9 mouse cellular contexts compared by ENCODE assay signal in the genomic region with DNA sequence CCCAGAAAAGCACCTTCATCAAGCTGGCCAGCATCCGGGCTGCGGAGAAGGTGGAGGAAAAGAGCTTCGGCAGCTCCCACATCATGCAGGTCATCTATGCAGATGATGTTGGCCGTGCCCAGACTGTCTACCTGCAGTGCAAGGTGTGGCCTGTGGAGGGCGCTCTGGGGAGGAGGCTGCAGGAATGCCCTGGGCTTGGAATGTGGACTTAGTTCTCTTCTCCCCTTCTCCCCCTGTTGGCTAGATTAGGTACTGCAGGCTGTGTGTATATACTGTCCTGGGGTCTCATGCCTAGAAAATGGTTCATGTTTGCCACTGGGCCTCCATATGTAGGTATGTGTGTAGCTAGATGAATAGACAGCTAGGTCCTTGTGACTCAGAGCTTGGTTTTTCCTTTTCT. TPM values are rescaled to one million over a fixed set of nuclear protein-coding genes. Genes with fewer than 3 reads are reported as not detected.
A peak's percentile ranks its signal among the peaks of the same experiment; 100 is the strongest.
DNase-seq lines count a peak whose midpoint lies in the region; ATAC-seq and TF ChIP-seq lines count a peak whose summit lies in the region.
"Had no signal": no experiment of that assay in that cellular context is flagged by ENCODE, and none has a peak within 500 bp of the region (broad histone marks: within the 10 kb centered on the region; RNA-seq: fewer than 3 reads in every experiment).

No protein-coding gene starts in this region.

- WGBS in forebrain, embryonic 12.5 days: 79% methylated on average over 5 of the region's 5 CpGs

- peak; percentile 46 for DNase-seq in heart, postnatal 4 days
- no peak for DNase-seq in heart, postnatal 25 days (ENCODE audit: low spot score)
- peak; percentile 19 for DNase-seq in spleen, adult 12 weeks (ENCODE audit: low spot score)
- no peak for DNase-seq in spleen, postnatal 36 days (ENCODE audit: low spot score in 2 of 2)
- peak; percentile 72 for DNase-seq in thymus, postnatal 4 days
- no peak for DNase-seq in frontal cortex, adult 2 months (ENCODE audit: extremely low spot score in 1 of 2, low spot score in 1 of 2)

- H3K4me2 ChIP-seq in forebrain, embryonic 12.5 days: no peak overlapping the region

- peaks cover 35% of the 10 kb centered on the region for H3K27me3 ChIP-seq in forebrain, embryonic 12.5 days

- intact Hi-C loops in heart, postnatal 25 days (cut with DNase I): loop anchor here (5.0 kb wide), 1 partner anchor 83 kb away; no protein-coding TSS in a partner anchor

- no peak for ATAC-seq in forebrain, embryonic 12.5 days (ENCODE audit: low FRiP score)

- TF ChIP-seq CTCF in embryonic fibroblast, embryonic 13.5 days (IDR thresholded peaks at IDR 0.05; ENCODE audit: borderline replicate concordance, insufficient read depth, low read length): peak; percentile 45; the same call in 1 of the 2 replicates

- H3K9ac ChIP-seq in forebrain, embryonic 12.5 days: no peak overlapping the region

- TF ChIP-seq POLR2A in embryonic fibroblast, embryonic 13.5 days (IDR thresholded peaks at IDR 0.05; ENCODE audit: low read depth, low read length): no peak

- H3K27ac ChIP-seq in embryonic fibroblast, embryonic 13.5 days (ENCODE audit: insufficient read depth, low read length): no peak overlapping the region
- H3K27ac ChIP-seq in forebrain, embryonic 12.5 days: no peak overlapping the region

- H3K9me3 ChIP-seq in forebrain, embryonic 12.5 days: peaks cover 3% of the 10 kb centered on the region; the same call in 1 of the 2 replicates

- H3K36me3 ChIP-seq in forebrain, embryonic 12.5 days (replicated peaks): no peaks in the 10 kb centered on the region

- H3K4me1 ChIP-seq in embryonic fibroblast, embryonic 13.5 days (ENCODE audit: control insufficient read depth, insufficient read depth, low read length): peaks cover 11% of the 10 kb centered on the region; the same call in 1 of the 2 replicates
- H3K4me1 ChIP-seq in forebrain, embryonic 12.5 days: peaks cover 10% of the 10 kb centered on the region

- H3K4me3 ChIP-seq in embryonic fibroblast, embryonic 13.5 days (ENCODE audit: insufficient read depth, low read length): no peak overlapping the region
- no peak overlapping the region for H3K4me3 ChIP-seq in forebrain, embryonic 12.5 days (replicated peaks)

RNA-seq across cellular contexts. Expression of gene Polr2j, which starts 11.9 kb away (rescaled TPM):
- total RNA-seq in heart, postnatal 4 days (2021): 10 to 100 TPM; 63.4 to 67.3 TPM
- 10 to 100 TPM; 64.4 to 71.9 TPM for total RNA-seq in heart, postnatal 25 days (2021)
- polyA plus RNA-seq in embryonic fibroblast, embryonic 13.5 days (2011; ENCODE audit: insufficient read length, low read depth, missing spikeins): 67.7 TPM in 2 replicates
- 121 TPM in 2 replicates for polyA plus RNA-seq in frontal cortex, adult 2 months (2012; rRNA removed)
- polyA plus RNA-seq in forebrain, embryonic 12.5 days (2016; fragmentation: Nextera tagmentation; extraction: Ambion mirVana): 246 and 256 TPM in 2 replicates

RNA-seq across cellular contexts. Expression of gene Rasa4, which starts 20.8 kb away (rescaled TPM):
- total RNA-seq in heart, postnatal 4 days (2021): 1 to 10 TPM; 2.1 to 2.4 TPM
- 1 to 10 TPM; 6.5 to 7.2 TPM for total RNA-seq in heart, postnatal 25 days (2021)
- polyA plus RNA-seq in embryonic fibroblast, embryonic 13.5 days (2011; ENCODE audit: insufficient read length, low read depth, missing spikeins): 20.6 and 39.8 TPM in 2 replicates
- 23.9 and 24.6 TPM in 2 replicates for polyA plus RNA-seq in frontal cortex, adult 2 months (2012; rRNA removed)
- 6.2 and 8.0 TPM in 2 replicates for polyA plus RNA-seq in forebrain, embryonic 12.5 days (2016; fragmentation: Nextera tagmentation; extraction: Ambion mirVana)

RNA-seq across cellular contexts. Expression of gene Lrwd1, which starts 31.4 kb away (rescaled TPM):
- total RNA-seq in heart, postnatal 4 days (2021): 1 to 10 TPM; 7.9 to 9.5 TPM
- total RNA-seq in heart, postnatal 25 days (2021): 1 to 10 TPM; 5.0 to 6.3 TPM
- 22.5 and 24.1 TPM in 2 replicates for polyA plus RNA-seq in embryonic fibroblast, embryonic 13.5 days (2011; ENCODE audit: insufficient read length, low read depth, missing spikeins)
- polyA plus RNA-seq in frontal cortex, adult 2 months (2012; rRNA removed): 21.9 and 24.4 TPM in 2 replicates
- polyA plus RNA-seq in forebrain, embryonic 12.5 days (2016; fragmentation: Nextera tagmentation; extraction: Ambion mirVana): 44.2 and 46.1 TPM in 2 replicates

RNA-seq across cellular contexts. Expression of gene Alkbh4, which starts 31.4 kb away (rescaled TPM):
- 1 to 10 TPM; 6.5 to 7.4 TPM for total RNA-seq in heart, postnatal 4 days (2021)
- 1 to 10 TPM; 5.3 to 6.0 TPM for total RNA-seq in heart, postnatal 25 days (2021)
- 8.1 and 8.8 TPM in 2 replicates for polyA plus RNA-seq in embryonic fibroblast, embryonic 13.5 days (2011; ENCODE audit: insufficient read length, low read depth, missing spikeins)
- 11.5 and 12.1 TPM in 2 replicates for polyA plus RNA-seq in frontal cortex, adult 2 months (2012; rRNA removed)
- 20.6 and 21.9 TPM in 2 replicates for polyA plus RNA-seq in forebrain, embryonic 12.5 days (2016; fragmentation: Nextera tagmentation; extraction: Ambion mirVana)

RNA-seq across cellular contexts. Expression of gene Upk3bl, which starts 50.2 kb away (rescaled TPM):
- total RNA-seq in heart, postnatal 4 days (2021): not detected
- not detected for total RNA-seq in heart, postnatal 25 days (2021)
- not detected in 2 replicates for polyA plus RNA-seq in embryonic fibroblast, embryonic 13.5 days (2011; ENCODE audit: insufficient read length, low read depth, missing spikeins)
- 0.22 and 0.67 TPM in 2 replicates for polyA plus RNA-seq in frontal cortex, adult 2 months (2012; rRNA removed)
- polyA plus RNA-seq in forebrain, embryonic 12.5 days (2016; fragmentation: Nextera tagmentation; extraction: Ambion mirVana): 0.32 and 0.92 TPM in 2 replicates
- total RNA-seq: left cerebral cortex, postnatal 14 days had no signal

Comparison
In these comparisons a context has a peak if more than half of its experiments do, and no peak if none do; other contexts are left out.
1. DNase-seq: peak in heart, postnatal 4 days (single experiment), spleen, adult 12 weeks (single experiment) and thymus, postnatal 4 days (single experiment); none in heart, postnatal 25 days (single experiment), spleen, postnatal 36 days (0 of 2) and frontal cortex, adult 2 months (0 of 2).